ENCODE assay signal across 19 mouse cellular contexts in the genomic region with DNA sequence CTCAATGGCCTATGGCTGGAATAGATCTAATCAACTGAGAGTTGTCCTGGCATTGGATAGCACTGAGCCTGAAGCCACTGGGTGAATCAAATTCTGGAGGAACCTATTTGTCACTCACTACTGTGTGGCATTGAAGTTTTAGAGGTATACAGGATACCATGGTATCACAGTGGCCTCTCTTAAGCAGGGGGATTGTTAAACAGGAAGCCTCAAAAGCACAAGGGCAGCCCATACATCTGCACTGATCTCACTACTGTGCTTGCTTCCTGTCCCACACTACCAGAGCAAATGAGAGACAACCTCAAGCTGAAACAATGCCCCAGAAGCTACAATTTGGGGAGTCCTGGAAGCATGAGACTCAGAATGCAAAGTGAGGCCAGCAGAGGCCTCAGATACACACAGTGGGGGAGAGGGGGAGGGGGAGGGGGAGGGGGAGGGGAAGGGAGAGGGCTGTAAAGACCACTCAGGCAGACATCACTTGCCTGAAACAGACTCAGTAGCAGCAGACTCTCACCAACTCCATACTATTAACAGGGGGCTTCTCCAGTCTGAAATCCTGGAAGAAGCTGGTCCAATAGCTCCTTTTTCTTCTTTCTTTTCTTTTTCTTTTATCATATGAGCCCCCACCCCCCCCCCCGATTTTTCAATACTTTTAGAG.
DNase-seq lines count a peak whose midpoint lies in the region; ATAC-seq and TF ChIP-seq lines count a peak whose summit lies in the region.
"Had no signal": no experiment of that assay in that cellular context is flagged by ENCODE, and none has a peak within 500 bp of the region (broad histone marks: within the 10 kb centered on the region; RNA-seq: fewer than 3 reads in every experiment).

No protein-coding gene starts in this region.

- no peak overlapping the region for H3K4me3 ChIP-seq in forebrain, embryonic 10.5 days
- no peak overlapping the region for H3K4me3 ChIP-seq in forebrain, postnatal 0 days (ENCODE audit: low read depth, low read length)
- no peak overlapping the region for H3K4me3 ChIP-seq in midbrain, embryonic 10.5 days
- H3K4me3 ChIP-seq in midbrain, embryonic 15.5 days, result no peak overlapping the region
- H3K4me3 ChIP-seq in liver, postnatal 0 days (ENCODE audit: low read depth, low read length), result no peak overlapping the region
- no peak overlapping the region for H3K4me3 ChIP-seq in heart, embryonic 10.5 days
- H3K4me3 ChIP-seq: embryonic facial prominence, embryonic 15.5 days; limb, embryonic 15.5 days; myocyte had no signal

- no peaks in the 10 kb centered on the region for H3K36me3 ChIP-seq in forebrain, embryonic 10.5 days (replicated peaks)
- no peaks in the 10 kb centered on the region for H3K36me3 ChIP-seq in forebrain, postnatal 0 days (ENCODE audit: insufficient read depth)
- no peaks in the 10 kb centered on the region for H3K36me3 ChIP-seq in midbrain, embryonic 10.5 days
- H3K36me3 ChIP-seq in midbrain, embryonic 15.5 days (replicated peaks), result no peaks in the 10 kb centered on the region
- no peaks in the 10 kb centered on the region for H3K36me3 ChIP-seq in liver, postnatal 0 days (replicated peaks; ENCODE audit: insufficient read depth, low read length)
- H3K36me3 ChIP-seq in heart, embryonic 10.5 days, result no peaks in the 10 kb centered on the region
- H3K36me3 ChIP-seq: embryonic facial prominence, embryonic 15.5 days; limb, embryonic 15.5 days had no signal

- 70% methylated on average over 1 of the region's 1 CpGs for WGBS in forebrain, embryonic 10.5 days
- WGBS in forebrain, postnatal 0 days, result 29% methylated on average over 1 of the region's 1 CpGs
- 40% methylated on average over 1 of the region's 1 CpGs for WGBS in midbrain, embryonic 10.5 days
- 27% methylated on average over 1 of the region's 1 CpGs for WGBS in midbrain, embryonic 15.5 days
- 38% methylated on average over 1 of the region's 1 CpGs for WGBS in liver, postnatal 0 days (ENCODE audit: insufficient replicate concordance)
- 19% methylated on average over 1 of the region's 1 CpGs for WGBS in heart, embryonic 10.5 days

- no peaks in the 10 kb centered on the region for H3K27me3 ChIP-seq in forebrain, embryonic 10.5 days (ENCODE audit: poor library complexity, severe bottlenecking)
- no peaks in the 10 kb centered on the region for H3K27me3 ChIP-seq in forebrain, postnatal 0 days (ENCODE audit: insufficient read depth, low read length)
- H3K27me3 ChIP-seq in midbrain, embryonic 10.5 days (ENCODE audit: low read depth, poor library complexity, severe bottlenecking), result peaks cover 3% of the 10 kb centered on the region; the same call in 1 of the 2 replicates
- no peaks in the 10 kb centered on the region for H3K27me3 ChIP-seq in midbrain, embryonic 15.5 days (replicated peaks)
- H3K27me3 ChIP-seq in liver, postnatal 0 days (ENCODE audit: insufficient read depth, low read length), result no peaks in the 10 kb centered on the region
- H3K27me3 ChIP-seq in heart, embryonic 10.5 days (ENCODE audit: insufficient read depth, poor library complexity, severe bottlenecking), result no peaks in the 10 kb centered on the region
- H3K27me3 ChIP-seq: embryonic facial prominence, embryonic 15.5 days; limb, embryonic 15.5 days had no signal

- no peak for ATAC-seq in forebrain, postnatal 0 days
- no peak for ATAC-seq in midbrain, embryonic 15.5 days (replicated peaks)
- ATAC-seq in liver, postnatal 0 days, result no peak
- ATAC-seq: intestine, postnatal 0 days had no signal

- no peak overlapping the region for H3K4me2 ChIP-seq in forebrain, postnatal 0 days (ENCODE audit: low read depth)
- no peak overlapping the region for H3K4me2 ChIP-seq in midbrain, embryonic 15.5 days
- H3K4me2 ChIP-seq in liver, postnatal 0 days (ENCODE audit: low read depth, low read length), result no peak overlapping the region
- H3K4me2 ChIP-seq: embryonic facial prominence, embryonic 15.5 days; heart, embryonic 11.5 days; limb, embryonic 15.5 days had no signal

- DNase-seq in forebrain, embryonic 10.5 days (ENCODE audit: extremely low spot score, low spot score), result no peak
- no peak for DNase-seq in forebrain, postnatal 0 days
- DNase-seq in midbrain, embryonic 10.5 days (ENCODE audit: low spot score), result no peak
- DNase-seq in CD8-positive naive resting alpha-beta T cell, adult 2 months (ENCODE audit: low read depth in 2 of 2, low spot score in 2 of 2), result peak; percentile 2 to 8
- DNase-seq in naive thymus-derived CD4-positive, alpha-beta T cell, adult 2 months (ENCODE audit: low read depth), result peak; percentile 40
- DNase-seq in liver, postnatal 0 days, result no peak
- no peak for DNase-seq in heart, embryonic 10.5 days (ENCODE audit: low spot score)
- DNase-seq: cerebellum, adult 18-20 months; gastrocnemius, postnatal 10 days; kidney, postnatal 25 days; layer of hippocampus, adult 9-11 months; lung, adult 18-20 months; right cerebral cortex, postnatal 25 days had no signal

- TF ChIP-seq EP300 in liver, postnatal 0 days (IDR thresholded peaks at IDR 0.05; ENCODE audit: low read depth), result no peak

- H3K9me3 ChIP-seq in forebrain, embryonic 10.5 days, result no peaks in the 10 kb centered on the region
- H3K9me3 ChIP-seq in forebrain, postnatal 0 days (ENCODE audit: low read length), result no peaks in the 10 kb centered on the region
- H3K9me3 ChIP-seq in midbrain, embryonic 10.5 days (replicated peaks), result no peaks in the 10 kb centered on the region
- no peaks in the 10 kb centered on the region for H3K9me3 ChIP-seq in midbrain, embryonic 15.5 days
- H3K9me3 ChIP-seq in liver, postnatal 0 days (ENCODE audit: low read length), result no peaks in the 10 kb centered on the region
- no peaks in the 10 kb centered on the region for H3K9me3 ChIP-seq in heart, embryonic 10.5 days
- H3K9me3 ChIP-seq: embryonic facial prominence, embryonic 15.5 days; limb, embryonic 15.5 days had no signal

- no peak for TF ChIP-seq CTCF in forebrain, postnatal 0 days (IDR thresholded peaks at IDR 0.05; ENCODE audit: low read depth)
- TF ChIP-seq CTCF in liver, postnatal 0 days (IDR thresholded peaks at IDR 0.05; ENCODE audit: low read depth), result no peak

- H3K9ac ChIP-seq in forebrain, postnatal 0 days, result no peak overlapping the region
- no peak overlapping the region for H3K9ac ChIP-seq in midbrain, embryonic 15.5 days
- no peak overlapping the region for H3K9ac ChIP-seq in liver, postnatal 0 days (replicated peaks)
- H3K9ac ChIP-seq: embryonic facial prominence, embryonic 15.5 days; limb, embryonic 15.5 days had no signal

- H3K27ac ChIP-seq in forebrain, embryonic 10.5 days, result peak overlapping the region; percentile 6
- no peak overlapping the region for H3K27ac ChIP-seq in forebrain, postnatal 0 days (ENCODE audit: low read depth, low read length)
- 0 out of 2 replicates have a peak overlapping the region, but pooled peaks have one; percentile 33 for H3K27ac ChIP-seq in midbrain, embryonic 10.5 days (replicated peaks)
- H3K27ac ChIP-seq in midbrain, embryonic 15.5 days, result no peak overlapping the region
- no peak overlapping the region for H3K27ac ChIP-seq in liver, postnatal 0 days (ENCODE audit: low read depth)
- H3K27ac ChIP-seq in heart, embryonic 10.5 days, result no peak overlapping the region
- H3K27ac ChIP-seq: embryonic facial prominence, embryonic 15.5 days; limb, embryonic 15.5 days had no signal

- peaks cover 18% of the 10 kb centered on the region for H3K4me1 ChIP-seq in forebrain, embryonic 10.5 days
- no peaks in the 10 kb centered on the region for H3K4me1 ChIP-seq in forebrain, postnatal 0 days (ENCODE audit: insufficient read depth)
- H3K4me1 ChIP-seq in midbrain, embryonic 10.5 days, result peaks cover 18% of the 10 kb centered on the region
- H3K4me1 ChIP-seq in midbrain, embryonic 15.5 days, result no peaks in the 10 kb centered on the region
- H3K4me1 ChIP-seq in liver, postnatal 0 days (ENCODE audit: insufficient read depth), result 0 out of 2 replicates have a peak, but pooled peaks cover 2% of the 10 kb centered on the region
- H3K4me1 ChIP-seq in heart, embryonic 10.5 days, result peaks cover 9% of the 10 kb centered on the region
- H3K4me1 ChIP-seq: embryonic facial prominence, embryonic 15.5 days; limb, embryonic 15.5 days had no signal

Comparison
In these comparisons a context has a peak if more than half of its experiments do, and no peak if none do; other contexts are left out.
1. H3K27ac ChIP-seq: peak in forebrain, embryonic 10.5 days (single experiment) and midbrain, embryonic 10.5 days (single experiment); none in forebrain, postnatal 0 days (single experiment), midbrain, embryonic 15.5 days (single experiment), liver, postnatal 0 days (single experiment) and heart, embryonic 10.5 days (single experiment).
2. DNase-seq: peak in CD8-positive naive resting alpha-beta T cell, adult 2 months (2 of 2) and naive thymus-derived CD4-positive, alpha-beta T cell, adult 2 months (single experiment); none in forebrain, embryonic 10.5 days (single experiment), forebrain, postnatal 0 days (single experiment), midbrain, embryonic 10.5 days (single experiment), liver, postnatal 0 days (single experiment) and heart, embryonic 10.5 days (single experiment).